Mouse (Mus musculus): ENCODE measurements around the gene Kdm1a. TPM values are rescaled to one million over a fixed set of nuclear protein-coding genes. Genes with fewer than 3 reads are reported as not detected.

The Kdm1a gene
- 10 to 100 TPM; 21.0 to 25.9 TPM for polyA plus RNA-seq (2017; shearing (Covaris generic))

DNA sequence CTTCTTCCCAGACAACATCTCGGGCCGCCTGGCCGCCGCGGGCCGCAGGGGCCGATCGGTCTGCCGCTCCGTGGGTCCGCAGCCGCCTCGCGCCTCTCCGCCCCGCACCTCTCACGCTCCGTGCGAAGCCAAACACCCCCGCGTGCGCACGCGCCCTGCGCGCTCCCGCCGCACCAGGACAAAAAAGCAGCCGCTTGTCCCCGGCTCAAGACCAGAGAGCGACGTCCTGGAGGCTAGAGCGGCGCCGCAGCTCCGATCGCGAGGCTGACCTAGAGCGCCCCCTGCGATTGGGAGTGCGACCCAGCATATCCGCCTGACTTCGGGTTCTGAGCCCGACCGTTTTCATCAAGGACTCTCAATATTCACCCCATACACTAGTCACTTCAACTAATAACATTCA lies at the start of gene Kdm1a:
TSS of gene Kdm1a (minus strand) at position 156 of the 400 bp plus-strand sequence.
- ATAC-seq, result peak; percentile 91

DNA sequence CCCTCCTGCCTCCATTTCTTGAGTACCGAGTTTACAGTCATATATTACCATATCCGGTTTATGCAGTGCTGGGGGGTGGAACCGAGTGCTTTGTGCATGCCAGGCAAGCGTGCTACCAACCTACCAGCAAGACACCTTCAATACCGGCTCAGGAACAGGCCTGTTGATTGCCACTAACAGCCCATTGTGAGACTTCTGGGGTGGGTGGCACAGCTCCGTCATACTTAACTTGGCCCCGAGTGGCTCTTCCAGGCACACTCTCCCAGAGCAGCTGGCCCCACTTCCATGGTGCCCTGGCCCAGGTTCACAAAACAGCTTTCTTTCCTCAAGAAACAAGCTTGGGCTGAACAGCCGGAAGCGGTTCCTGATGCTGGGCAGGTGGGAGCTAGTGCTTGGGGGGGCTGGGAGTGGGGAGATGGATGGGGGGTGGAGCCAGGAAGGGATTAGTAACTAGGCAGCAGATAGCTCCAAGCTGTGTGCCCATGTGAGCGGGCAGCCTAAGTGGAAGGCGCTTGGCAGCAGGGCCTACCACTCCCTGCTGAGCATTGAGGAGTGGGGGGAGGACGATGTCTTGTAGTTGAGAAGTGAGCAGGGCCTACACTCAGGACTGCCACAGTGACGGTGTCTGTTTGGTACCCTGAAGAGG lies 49.5 kb upstream of the Kdm1a start:
- no peak for ATAC-seq

- ATAC-seq, result no peak
Observed at GRCm38 (mm10) chr4:136651357-136651811, 48.9 kb upstream of the Kdm1a start.

GRCm38 (mm10) chr4:136650261-136650660 lies 47.7 kb upstream of the Kdm1a start:
- ATAC-seq, result no peak

- ATAC-seq, result no peak
Observed at GRCm38 (mm10) chr4:136649480-136650196, 47.1 kb upstream of the Kdm1a start.

DNA sequence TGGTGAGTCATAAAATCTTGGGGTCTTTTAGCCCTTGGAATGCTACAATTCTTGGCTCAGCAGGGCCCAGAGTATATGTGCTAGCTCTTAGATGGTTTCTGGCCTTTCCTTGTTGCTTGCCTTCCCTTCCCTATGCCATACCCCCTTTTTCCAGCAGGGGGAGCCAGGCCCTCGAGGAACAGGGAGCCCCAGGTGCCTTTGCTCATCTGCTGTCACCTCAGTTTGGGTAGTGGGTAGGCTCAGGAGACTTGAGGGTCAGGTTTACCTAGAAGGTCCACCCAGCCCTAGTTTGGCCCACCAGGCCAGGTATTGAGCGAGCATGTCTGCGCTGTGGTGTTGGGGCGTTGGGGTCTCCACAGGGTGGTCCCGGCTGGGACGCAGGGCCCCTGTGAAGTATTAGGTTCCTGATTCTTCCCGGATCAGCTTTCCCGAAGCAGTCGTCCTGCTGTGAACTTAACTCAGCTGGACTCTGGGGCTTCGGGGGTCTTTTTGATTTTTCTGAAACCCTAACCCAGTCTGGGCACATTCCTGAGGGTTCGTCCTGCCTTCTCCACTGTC lies 46.5 kb upstream of the Kdm1a start:
- no peak for ATAC-seq

GRCm38 (mm10) chr4:136638890-136639289 lies 36.4 kb upstream of the Kdm1a start:
- no peak for ATAC-seq

DNA sequence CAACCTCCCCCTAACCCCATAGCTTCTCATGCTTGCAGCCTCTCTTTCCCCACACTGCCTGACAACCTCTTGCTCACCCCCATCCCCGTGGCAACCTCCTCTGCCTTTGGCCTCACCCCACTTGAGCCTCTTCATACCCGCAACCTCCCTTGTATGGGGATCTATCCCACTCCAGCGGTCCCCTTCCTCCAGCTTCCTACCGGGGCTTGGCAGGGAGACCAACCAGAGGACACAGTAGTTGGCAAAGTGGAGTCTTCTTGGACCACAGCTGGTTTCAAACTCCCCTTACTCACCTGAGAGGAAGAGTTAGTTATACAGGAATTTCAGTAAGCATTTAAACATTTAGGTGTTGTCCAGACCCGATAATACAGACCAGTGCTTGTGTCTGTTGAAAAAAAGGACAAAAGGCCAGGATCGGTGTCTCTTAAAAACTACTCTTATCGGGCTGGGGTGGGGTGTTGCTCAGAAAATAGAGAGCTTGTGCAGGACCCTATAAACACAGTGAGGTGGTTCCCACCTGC lies 35.8 kb upstream of the Kdm1a start:
- ATAC-seq, result no peak

DNA sequence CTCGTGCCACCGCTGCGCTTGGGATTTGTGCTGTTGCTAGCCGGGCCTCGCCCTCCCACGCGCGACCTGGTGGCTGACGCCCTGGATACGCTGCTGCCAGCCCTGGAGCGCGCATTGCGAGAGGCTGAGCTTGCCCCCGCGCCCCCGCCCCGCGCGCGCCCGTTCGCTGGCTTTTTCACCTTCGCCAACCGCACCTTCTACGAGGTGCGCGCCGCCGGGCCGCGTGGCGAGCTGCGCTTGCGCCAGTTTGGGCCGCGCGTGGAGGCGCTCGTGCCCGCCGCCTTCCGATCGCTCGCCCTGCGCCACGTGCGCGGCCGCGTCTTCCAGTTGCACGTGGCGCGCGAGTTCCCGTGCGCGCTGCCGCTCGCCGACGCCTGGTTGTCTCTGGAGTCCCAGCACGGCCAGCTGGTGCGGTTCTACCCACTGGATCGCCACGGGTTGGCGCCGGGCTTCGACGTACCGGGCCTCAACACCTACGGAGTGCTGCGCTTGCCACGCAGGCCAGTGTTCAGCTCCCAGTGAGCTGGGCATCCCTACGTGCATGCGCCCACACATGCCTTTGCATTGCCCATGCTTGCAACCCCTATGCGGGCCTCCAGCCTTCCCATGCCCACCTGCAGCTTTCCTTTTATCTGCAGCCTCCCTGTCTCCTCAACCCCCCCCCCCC lies 35.2 kb upstream of the Kdm1a start:
- no peak for ATAC-seq

- no peak for ATAC-seq
Observed at GRCm38 (mm10) chr4:136636983-136637562, 34.5 kb upstream of the Kdm1a start.

GRCm38 (mm10) chr4:136636511-136636910 lies 34.0 kb upstream of the Kdm1a start:
- ATAC-seq, result no peak

- no peak for ATAC-seq
Observed at GRCm38 (mm10) chr4:136635995-136636394, 33.5 kb upstream of the Kdm1a start.

DNA sequence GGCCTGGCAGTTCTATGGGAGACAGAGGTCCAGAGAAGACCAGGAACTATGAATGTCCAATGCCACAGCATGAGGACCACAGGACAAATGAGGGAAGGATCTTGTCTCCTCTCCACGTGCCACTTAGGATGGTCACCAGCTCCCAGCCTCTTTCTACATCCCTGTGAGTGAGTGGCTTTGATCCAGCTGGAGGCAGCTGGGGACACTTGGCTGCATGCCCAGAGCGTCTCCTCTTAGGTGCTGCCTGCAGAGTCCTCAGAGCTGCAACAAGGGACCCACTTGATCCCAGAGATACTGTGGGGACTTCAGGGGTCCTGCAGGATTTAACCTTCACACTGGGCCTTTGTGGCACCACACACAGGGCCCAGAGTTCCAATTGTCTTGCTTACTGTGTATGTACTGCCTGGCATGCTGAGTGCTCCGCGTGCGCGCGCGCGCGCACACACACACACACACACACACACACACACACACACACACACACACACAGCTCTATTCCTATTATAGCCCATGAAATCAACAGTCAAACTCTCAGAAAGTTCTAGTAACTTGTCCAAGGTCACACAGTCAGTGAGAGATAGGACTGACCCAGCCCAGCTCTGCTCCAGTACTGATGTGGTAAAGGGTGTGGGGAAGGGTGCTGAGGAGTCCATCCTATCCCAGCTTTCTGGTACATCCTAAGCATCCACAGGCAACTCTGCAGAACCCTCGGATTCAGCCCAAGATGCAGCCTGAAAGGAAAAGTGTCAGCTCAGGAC lies 28.9 kb upstream of the Kdm1a start:
- no peak for ATAC-seq

GRCm38 (mm10) chr4:136626590-136626989 lies 24.1 kb upstream of the Kdm1a start:
- no peak for ATAC-seq

GRCm38 (mm10) chr4:136622388-136622787 lies 19.9 kb upstream of the Kdm1a start, which contains the start of gene Lactbl1:
Gene Lactbl1 (plus strand): TSS chr4:136622621.
- no peak for ATAC-seq

DNA sequence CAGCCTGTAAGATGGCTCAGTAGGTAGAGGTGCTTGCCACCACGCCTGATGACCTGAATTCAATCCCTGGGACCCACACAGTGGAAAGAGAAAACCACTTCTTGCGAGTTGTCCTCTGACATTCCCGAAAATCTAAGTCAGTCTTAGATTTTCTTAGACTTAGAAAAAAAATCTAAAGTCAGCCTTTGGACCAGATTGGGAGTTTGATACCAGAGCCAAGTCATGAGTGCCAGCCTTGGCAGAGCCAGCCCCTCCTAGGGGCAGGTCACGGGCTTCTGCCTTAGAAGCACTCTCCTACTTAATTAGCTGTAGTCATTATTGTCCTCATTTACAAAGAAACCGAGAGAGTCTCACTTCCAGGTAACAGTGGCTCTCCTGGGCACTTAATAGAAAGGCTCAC lies 19.4 kb upstream of the Kdm1a start:
- no peak for ATAC-seq

DNA sequence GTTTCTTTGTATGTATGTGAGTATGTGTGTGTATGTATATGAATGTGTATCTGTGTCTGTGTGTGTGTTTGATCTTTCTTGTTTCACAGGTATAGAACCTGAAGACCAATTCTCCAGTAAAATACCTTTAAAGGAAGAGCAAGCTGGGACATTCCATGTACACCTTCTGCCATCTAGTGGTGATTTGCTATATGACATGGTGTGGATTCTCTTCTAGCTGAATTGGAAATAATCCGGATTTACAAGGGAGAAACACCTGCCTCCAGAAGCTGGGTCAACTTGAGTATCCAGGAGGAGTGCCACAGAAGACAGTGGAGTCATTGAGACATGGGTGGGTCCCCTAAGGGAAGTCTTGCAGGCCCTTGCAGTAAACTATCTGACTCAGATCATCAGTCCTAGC lies 18.8 kb upstream of the Kdm1a start:
- peak; percentile 47 for ATAC-seq

DNA sequence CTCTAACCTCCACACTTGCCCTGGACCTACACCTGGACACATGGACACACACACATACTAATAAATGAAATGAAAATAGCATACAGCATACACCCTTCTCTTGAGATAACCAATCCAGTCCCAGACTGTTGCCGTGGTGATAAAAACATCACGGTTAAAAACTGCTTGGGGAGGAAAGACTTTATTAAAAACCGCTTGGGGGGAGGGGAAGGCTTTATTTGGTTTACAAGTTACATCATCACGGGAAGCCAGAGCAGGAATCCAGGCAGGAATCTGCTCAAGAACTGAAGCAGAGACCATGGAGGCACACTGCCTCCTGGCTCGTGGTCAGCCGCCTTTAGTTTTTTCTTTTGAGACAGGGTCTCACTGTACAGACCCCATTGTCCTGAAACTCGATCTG lies 11.1 kb upstream of the Kdm1a start:
- ATAC-seq, result no peak

- ATAC-seq, result no peak
Observed at GRCm38 (mm10) chr4:136610387-136610856, 7.9 kb upstream of the Kdm1a start, which contains the start of gene Tex46. Gene Tex46 (plus strand): TSS chr4:136610437.

DNA sequence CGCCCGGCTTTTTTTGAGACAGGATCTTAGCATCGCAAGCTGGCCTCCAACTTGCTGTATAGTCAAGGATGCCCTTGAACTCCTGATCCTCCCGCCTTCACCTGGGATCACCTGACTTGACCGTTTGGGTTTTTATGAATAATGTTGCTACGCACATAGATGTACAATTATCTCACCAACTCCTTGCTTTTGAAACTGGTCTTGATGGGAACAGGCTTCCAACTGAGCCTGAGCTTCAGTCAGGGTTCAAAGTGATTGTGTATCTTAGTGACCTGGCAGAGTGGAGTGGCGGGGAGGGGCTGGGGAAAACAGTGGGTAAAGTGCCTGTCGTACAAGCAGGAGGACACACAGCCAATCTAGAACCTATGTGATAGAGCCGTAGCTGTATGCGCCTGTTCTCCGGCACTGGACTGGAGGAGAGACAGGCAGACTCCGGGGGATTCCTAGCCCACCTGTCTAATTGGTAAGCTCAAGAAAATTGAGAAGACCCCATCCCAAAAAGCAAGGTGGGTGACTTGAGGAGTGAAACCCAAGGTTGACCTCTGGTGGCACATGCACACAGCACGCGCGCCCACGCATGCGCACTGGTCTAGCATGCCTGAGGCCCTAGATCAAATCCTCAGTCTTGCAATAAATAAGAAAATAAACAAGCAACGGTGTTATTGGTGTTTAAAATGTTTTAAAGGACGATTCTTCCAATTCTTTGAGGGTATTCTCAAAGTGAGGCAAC lies 3.4 kb upstream of the Kdm1a start:
- ATAC-seq, result no peak

GRCm38 (mm10) chr4:136602018-136602554 lies 437 bp downstream of the Kdm1a start:
- peak; percentile 40 for ATAC-seq
